Mouse (Mus musculus) skeletal muscle tissue, postnatal 0 days (tissue): ENCODE results near the gene Timm8a2. TPM values are rescaled to one million over a fixed set of nuclear protein-coding genes. Genes with fewer than 3 reads are reported as not detected.

Source experiments
- polyA plus RNA-seq: library from polyadenylated mRNA; unstranded; fragments of >200 nt; fragmentation: Nextera tagmentation; extraction: Ambion mirVana; gene quantifications from 2 replicates; pipeline ENCODE4 v1.2.1, GENCODE M21; 2015

Gene Timm8a2
- polyA plus RNA-seq, result not detected in 2 replicates

GRCm38 (mm10) chr14:122034451-122034850 is at the start of gene Timm8a2:
Gene Timm8a2 (plus strand): TSS chr14:122034674.

Other genes starting within 250 kb of the Timm8a2 start
- gene Dock9, start 236.8 kb upstream of the Timm8a2 start, polyA plus RNA-seq, result 6.2 and 7.0 TPM in 2 replicates
- 35.8 and 38.9 TPM in 2 replicates for gene Ubac2, start 156.1 kb upstream of the Timm8a2 start, polyA plus RNA-seq
- gene Gpr18, start 118.9 kb upstream of the Timm8a2 start, polyA plus RNA-seq, result 0.09 and 0.19 TPM in 2 replicates
- 1.6 and 2.9 TPM in 2 replicates for gene Gpr183, start 69.5 kb upstream of the Timm8a2 start, polyA plus RNA-seq
- 82.4 and 89.1 TPM in 2 replicates for gene Tm9sf2, start 72.4 kb downstream of the Timm8a2 start, polyA plus RNA-seq
- gene Clybl, start 147.0 kb downstream of the Timm8a2 start, polyA plus RNA-seq, result 41.4 and 48.6 TPM in 2 replicates